Mouse (Mus musculus) B cell, adult 2 months (primary cell): ENCODE measurements at regions not wholly inside any gene's neighbourhood (a gene's known extent, or its start where the extent isn't known, plus 50 kb on each side); places are given as distances from the start of the nearest gene placed in this dataset.

Experiments used
- DNase-seq, 2 experiments: peaks; one replicate each; pipeline ENCODE4 v3.0.0; 2022

DNA sequence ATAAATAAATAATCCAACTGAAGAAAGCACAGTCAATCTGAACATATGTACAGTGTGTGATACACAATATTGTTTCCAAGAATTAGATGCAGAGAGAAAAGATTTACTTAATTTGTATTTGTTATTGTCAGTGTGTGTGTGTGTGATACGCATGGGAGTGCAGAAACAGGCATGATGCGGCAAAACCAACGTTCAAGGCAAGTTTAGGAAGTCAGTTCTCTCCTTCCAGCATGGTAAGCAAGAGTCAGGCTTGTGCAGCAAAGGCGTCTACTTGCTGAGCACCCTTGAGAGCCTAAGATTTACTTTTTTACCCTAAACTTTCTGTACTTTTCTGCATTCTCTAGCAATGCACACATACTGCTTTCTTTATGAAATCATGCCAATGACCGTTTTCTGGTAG, 102.7 kb upstream of the Sstr4 start:
- DNase-seq = no peak

GRCm38 (mm10) chr2:148292895-148293294, 102.2 kb upstream of the Sstr4 start:
- no peak for DNase-seq

DNA sequence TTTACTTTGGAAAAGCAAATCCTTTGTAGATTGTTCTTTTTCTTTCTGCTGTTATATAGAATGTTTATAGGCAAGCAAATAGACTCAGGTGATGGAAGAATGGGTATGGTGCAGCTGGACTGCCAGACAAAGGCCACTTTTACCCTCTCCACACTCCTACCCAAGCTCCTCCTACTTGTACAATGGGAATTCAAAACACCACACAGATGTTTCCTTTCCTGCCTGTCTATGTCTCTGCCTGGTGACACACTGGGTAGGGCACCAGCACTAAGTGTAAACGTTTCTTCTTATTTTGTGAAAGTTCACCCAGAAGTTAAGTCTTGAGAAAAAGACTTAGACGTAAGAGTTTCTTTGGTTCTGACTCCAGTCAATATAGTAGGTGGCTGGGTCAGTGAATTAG, 94.3 kb upstream of the Sstr4 start:
- no peak for DNase-seq

DNA sequence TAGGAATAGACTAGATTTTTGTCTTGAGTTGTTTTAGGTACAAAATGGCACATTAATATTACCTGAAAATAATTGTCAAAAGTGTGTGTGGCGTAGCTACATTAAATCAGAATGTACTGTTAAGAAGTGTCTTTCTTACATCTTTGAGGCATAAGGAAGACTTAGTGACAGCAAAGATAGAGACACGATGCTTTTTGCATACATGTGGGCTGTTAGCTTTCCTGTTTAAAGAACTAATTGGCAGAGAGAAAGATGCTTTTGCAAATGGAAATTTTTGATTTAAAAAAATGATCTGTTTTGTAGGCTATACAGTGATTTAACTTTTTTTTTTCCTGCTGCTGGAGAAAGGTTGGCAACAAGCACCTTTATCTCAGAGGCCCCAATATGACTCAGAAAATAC, 82.9 kb upstream of the Sstr4 start:
- DNase-seq = no peak

DNA sequence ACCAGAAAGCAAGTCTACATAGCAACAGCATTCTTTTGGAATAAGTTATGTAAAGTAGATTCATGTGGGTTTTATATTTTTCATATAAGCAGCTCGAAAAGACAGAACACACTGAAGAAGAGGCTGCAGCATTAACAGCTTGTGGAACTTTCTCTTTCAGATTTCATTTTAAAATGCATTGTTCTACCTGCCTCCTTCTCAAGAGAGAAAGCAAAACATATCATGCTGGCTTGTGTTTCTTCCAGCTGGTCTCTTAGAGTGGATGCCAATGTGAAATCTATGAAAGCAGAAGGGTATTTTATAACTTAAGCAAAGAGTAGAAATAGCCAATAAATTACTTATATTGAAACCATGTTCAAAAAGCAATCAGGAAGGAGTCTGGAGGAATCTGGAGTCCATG, 74.2 kb upstream of the Sstr4 start:
- DNase-seq = no peak

- DNase-seq = no peak
Measured at GRCm38 (mm10) chr2:148325362-148325761, 69.8 kb upstream of the Sstr4 start.

DNA sequence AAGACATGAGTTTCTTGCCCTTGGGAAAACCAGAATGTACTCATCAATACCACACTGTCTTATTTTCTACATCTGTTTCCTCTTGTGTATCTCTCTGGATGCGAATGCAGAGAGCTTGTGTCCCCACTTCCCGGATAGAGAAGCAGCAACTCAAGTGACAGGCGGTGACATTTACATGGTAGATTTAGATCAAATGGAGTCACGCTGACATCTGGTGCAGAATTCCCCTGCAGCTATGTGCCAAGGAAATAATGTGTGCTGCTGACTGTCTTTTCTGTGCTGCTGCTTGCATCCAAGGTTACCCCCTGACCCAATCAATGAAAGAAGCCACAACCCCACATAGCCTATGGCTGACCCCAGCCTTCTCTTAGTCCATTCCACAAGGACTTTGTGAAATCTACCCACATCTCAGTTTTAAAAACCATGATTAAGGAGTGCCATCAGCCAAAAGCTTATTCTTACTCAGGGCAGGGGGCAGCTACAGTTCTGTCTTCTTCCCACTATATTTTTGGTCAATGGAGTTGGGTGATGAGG, 69.2 kb upstream of the Sstr4 start:
- no peak for DNase-seq

DNA sequence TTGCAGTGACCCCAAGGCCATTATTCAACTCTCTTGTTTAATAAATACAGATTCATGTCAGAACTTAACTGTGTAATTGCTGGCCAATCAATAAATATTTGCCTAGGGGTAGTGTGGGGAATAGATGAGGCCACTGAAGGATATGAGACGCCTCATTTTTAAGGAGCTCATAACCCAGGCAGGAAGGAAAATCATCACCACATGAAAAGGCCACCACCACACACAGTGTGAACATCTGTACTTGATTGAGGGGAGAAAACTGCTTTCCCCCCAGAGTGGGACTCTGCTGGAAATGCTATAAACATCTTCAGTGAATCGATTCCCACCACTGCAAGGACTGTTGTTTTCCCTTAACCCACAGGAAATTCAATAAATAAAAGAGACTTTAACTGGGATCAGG, 68.7 kb upstream of the Sstr4 start:
- no peak for DNase-seq

GRCm38 (mm10) chr2:148327552-148327951, 67.6 kb upstream of the Sstr4 start:
- DNase-seq = no peak

DNA sequence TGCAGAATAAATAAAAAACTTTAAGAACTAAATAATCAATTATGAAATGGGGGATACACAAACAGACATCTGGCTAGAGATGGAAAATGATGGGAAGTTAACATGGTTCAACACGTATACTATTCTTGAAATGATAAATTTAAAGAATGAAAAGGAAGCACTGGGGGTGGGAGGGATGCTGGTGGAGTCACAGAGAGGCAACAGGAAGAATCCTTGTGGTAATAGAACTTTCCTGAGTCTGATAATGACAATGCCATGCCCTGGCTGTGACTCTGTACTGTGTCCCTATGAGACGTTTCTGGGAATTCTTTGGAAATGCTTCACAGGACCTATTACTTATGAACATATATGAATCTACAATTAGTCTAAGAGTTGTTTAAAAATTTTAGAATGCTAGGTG, 64.8 kb upstream of the Sstr4 start:
- no peak for DNase-seq

DNA sequence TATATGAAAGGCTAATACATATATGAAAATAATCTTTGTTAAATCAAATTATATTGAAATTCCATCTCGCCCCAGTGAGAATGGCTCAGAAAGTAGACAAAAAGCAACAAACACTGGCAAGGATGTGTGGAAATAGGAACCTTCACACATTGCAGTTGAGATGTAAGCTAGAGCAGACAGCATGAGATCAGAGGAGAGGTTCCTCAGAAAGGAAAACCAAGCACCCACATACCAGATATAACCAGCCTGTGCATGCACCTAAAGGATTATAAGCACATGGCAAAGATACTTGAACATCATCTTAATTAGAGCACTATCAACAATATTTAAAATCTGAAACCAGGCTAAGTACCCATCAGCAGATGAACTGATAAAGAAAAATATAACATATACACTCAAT, 60.6 kb upstream of the Sstr4 start:
- DNase-seq = no peak

- DNase-seq = no peak
Measured at GRCm38 (mm10) chr2:148336626-148337025, 58.5 kb upstream of the Sstr4 start.

GRCm38 (mm10) chr2:148338308-148338768, 56.8 kb upstream of the Sstr4 start:
- DNase-seq = no peak

DNA sequence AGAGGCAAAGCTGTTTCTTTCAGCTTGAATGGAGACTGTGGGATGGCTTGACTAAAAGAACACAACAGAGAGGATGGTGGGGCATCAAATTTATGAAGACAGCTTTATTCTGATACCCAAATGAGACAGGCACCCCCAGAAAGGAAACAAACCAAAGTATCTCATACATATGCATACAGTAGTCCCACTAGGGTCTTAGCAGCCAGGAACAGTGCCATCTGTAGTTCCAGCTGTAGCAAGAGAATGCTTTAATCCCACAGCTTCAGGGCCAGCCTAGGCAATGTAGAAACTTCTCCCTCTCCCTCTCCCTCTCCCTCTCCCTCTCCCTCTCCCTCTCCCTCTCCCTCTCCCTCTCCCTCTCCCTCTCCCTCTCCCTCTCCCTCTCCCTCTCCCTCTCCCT, 56.2 kb upstream of the Sstr4 start:
- no peak for DNase-seq

DNA sequence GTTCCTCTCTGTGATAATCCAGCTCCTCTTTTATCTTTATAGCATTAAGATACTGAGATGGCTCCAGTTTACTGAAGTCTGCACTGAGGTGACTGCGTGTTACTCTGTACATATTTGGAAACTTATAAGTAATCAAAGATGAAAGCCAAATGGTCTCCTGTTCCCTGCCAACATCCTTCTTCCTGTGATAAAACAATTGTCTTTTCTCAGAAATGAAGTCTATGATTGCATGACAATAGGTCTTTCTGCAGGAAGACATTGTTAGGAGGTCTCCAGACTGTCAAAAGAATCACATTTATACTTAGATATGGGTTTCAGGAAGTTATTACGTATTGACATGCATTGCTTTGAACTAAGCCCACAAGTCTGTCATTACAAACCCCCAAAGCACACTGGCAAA, 51.0 kb upstream of the Sstr4 start:
- DNase-seq = no peak
